Mouse (Mus musculus): ENCODE results near the gene Sipa1. TPM values are rescaled to one million over a fixed set of nuclear protein-coding genes. Genes with fewer than 3 reads are reported as not detected.

The Sipa1 gene
- total RNA-seq (2022), result 1 to 10 TPM; 2.1 to 6.9 (median 6.3) TPM

GRCm38 (mm10) chr19:5662981-5663913, at the start of gene Sipa1:
Gene Sipa1, minus strand, starts transcription at chr19:5663707.
- DNase-seq (ENCODE audit: low spot score in 2 of 2), result peak; percentile 88 to 90

GRCm38 (mm10) chr19:5713255-5713654, 49.7 kb upstream of the Sipa1 start:
- DNase-seq (ENCODE audit: low spot score in 2 of 2), result no peak

GRCm38 (mm10) chr19:5711907-5712460, 48.5 kb upstream of the Sipa1 start:
- no peak for DNase-seq (ENCODE audit: low spot score in 2 of 2)

GRCm38 (mm10) chr19:5711218-5711617, 47.7 kb upstream of the Sipa1 start:
- DNase-seq (ENCODE audit: low spot score in 2 of 2), result peak; percentile 65 to 69

GRCm38 (mm10) chr19:5710581-5710980, 47.1 kb upstream of the Sipa1 start:
- DNase-seq (ENCODE audit: low spot score in 2 of 2), result no peak

- DNase-seq (ENCODE audit: low spot score in 2 of 2), result peak in 1 of 2 experiments; percentile 42
These were observed 46.6 kb upstream of the Sipa1 start for GRCm38 (mm10) chr19:5710068-5710467.

GRCm38 (mm10) chr19:5704801-5705571, 41.5 kb upstream of the Sipa1 start:
- DNase-seq (ENCODE audit: low spot score in 2 of 2), result no peak

GRCm38 (mm10) chr19:5704163-5704800, 40.8 kb upstream of the Sipa1 start, which contains the start of gene Kcnk7:
Gene Kcnk7, plus strand, starts transcription at chr19:5704367.
- DNase-seq (ENCODE audit: low spot score in 2 of 2), result no peak

GRCm38 (mm10) chr19:5695849-5696462, 32.4 kb upstream of the Sipa1 start:
- no peak for DNase-seq (ENCODE audit: low spot score in 2 of 2)

- no peak for DNase-seq (ENCODE audit: low spot score in 2 of 2)
These were observed 30.3 kb upstream of the Sipa1 start for GRCm38 (mm10) chr19:5693801-5694200.

GRCm38 (mm10) chr19:5692913-5693396, 29.4 kb upstream of the Sipa1 start:
- DNase-seq (ENCODE audit: low spot score in 2 of 2), result no peak

- DNase-seq (ENCODE audit: low spot score in 2 of 2), result no peak
These were observed 28.8 kb upstream of the Sipa1 start for GRCm38 (mm10) chr19:5692086-5692912.

GRCm38 (mm10) chr19:5691601-5692000, 28.1 kb upstream of the Sipa1 start:
- DNase-seq (ENCODE audit: low spot score in 2 of 2), result no peak

- no peak for DNase-seq (ENCODE audit: low spot score in 2 of 2)
These were observed 26.8 kb upstream of the Sipa1 start for GRCm38 (mm10) chr19:5690343-5690735.

- peak; percentile 77 to 81 for DNase-seq (ENCODE audit: low spot score in 2 of 2)
These were observed 26.2 kb upstream of the Sipa1 start for GRCm38 (mm10) chr19:5689565-5690342.

- no peak for DNase-seq (ENCODE audit: low spot score in 2 of 2)
These were observed 25.6 kb upstream of the Sipa1 start for GRCm38 (mm10) chr19:5689088-5689428.

- peak; percentile 92 to 97 for DNase-seq (ENCODE audit: low spot score in 2 of 2)
These were observed 24.9 kb upstream of the Sipa1 start, which contains the start of the genes Map3k11 and Pcnx3 for GRCm38 (mm10) chr19:5688200-5689087. Gene Map3k11, plus strand, starts transcription at chr19:5688742. Gene Pcnx3, minus strand, starts transcription at chr19:5688908.

- no peak for DNase-seq (ENCODE audit: low spot score in 2 of 2)
These were observed 24.2 kb upstream of the Sipa1 start for GRCm38 (mm10) chr19:5687738-5688137.

Data from gastrocnemius, adult 8-10 months (tissue).